8 mouse cellular contexts compared by ENCODE assay signal in genomic region chrX:70364202-70364601, GRCm38 (mm10). TPM values are rescaled to one million over a fixed set of nuclear protein-coding genes. Genes with fewer than 3 reads are reported as not detected.
DNase-seq lines count a peak whose midpoint lies in the region; ATAC-seq and TF ChIP-seq lines count a peak whose summit lies in the region.

No protein-coding gene starts in this region.

- H3K4me3 ChIP-seq in kidney, embryonic 16.5 days (ENCODE audit: low read length): peak overlapping the region; percentile 55
- peak overlapping the region; percentile 47 for H3K4me3 ChIP-seq in embryonic facial prominence, embryonic 11.5 days (ENCODE audit: low read depth, low read length)
- H3K4me3 ChIP-seq in intestine, embryonic 14.5 days (ENCODE audit: low read depth, low read length): peak overlapping the region; percentile 42
- H3K4me3 ChIP-seq in midbrain, postnatal 0 days (ENCODE audit: low read depth, low read length): peak overlapping the region; percentile 50

- H3K27me3 ChIP-seq in kidney, embryonic 16.5 days (ENCODE audit: insufficient read depth, low read length): no peaks in the 10 kb centered on the region
- H3K27me3 ChIP-seq in embryonic facial prominence, embryonic 11.5 days (ENCODE audit: control insufficient read depth, insufficient read depth, low read length): no peaks in the 10 kb centered on the region
- no peaks in the 10 kb centered on the region for H3K27me3 ChIP-seq in intestine, embryonic 14.5 days (replicated peaks; ENCODE audit: control insufficient read depth, insufficient read depth, low read length)
- no peaks in the 10 kb centered on the region for H3K27me3 ChIP-seq in midbrain, postnatal 0 days (ENCODE audit: insufficient read depth, low read length)

- no peaks in the 10 kb centered on the region for H3K36me3 ChIP-seq in kidney, embryonic 16.5 days (ENCODE audit: insufficient read depth, low read length)
- no peaks in the 10 kb centered on the region for H3K36me3 ChIP-seq in embryonic facial prominence, embryonic 11.5 days (replicated peaks; ENCODE audit: control insufficient read depth, insufficient read depth, low read depth, low read length)
- no peaks in the 10 kb centered on the region for H3K36me3 ChIP-seq in intestine, embryonic 14.5 days (ENCODE audit: control insufficient read depth, insufficient read depth, low read length)
- H3K36me3 ChIP-seq in midbrain, postnatal 0 days (ENCODE audit: insufficient read depth, low read length): no peaks in the 10 kb centered on the region; the same call in 1 of the 2 replicates

- TF ChIP-seq CTCF in midbrain, postnatal 0 days (IDR thresholded peaks at IDR 0.05): no peak

- no peak; the same call in 1 of the 2 replicates for ATAC-seq in kidney, embryonic 16.5 days (ENCODE audit: low FRiP score, low TSS enrichment)
- ATAC-seq in embryonic facial prominence, embryonic 11.5 days (replicated peaks; ENCODE audit: insufficient number of reproducible peaks, low FRiP score, low TSS enrichment, low read depth): no peak
- no peak for ATAC-seq in intestine, embryonic 14.5 days (replicated peaks; ENCODE audit: low FRiP score, low TSS enrichment, low read depth)
- 0 out of 2 replicates have a peak, but pooled peaks have one; percentile 9 for ATAC-seq in midbrain, postnatal 0 days (ENCODE audit: low FRiP score)

- no peak overlapping the region for H3K27ac ChIP-seq in kidney, embryonic 16.5 days (ENCODE audit: low read length)
- H3K27ac ChIP-seq in embryonic facial prominence, embryonic 11.5 days (replicated peaks; ENCODE audit: low read depth, low read length): no peak overlapping the region
- H3K27ac ChIP-seq in intestine, embryonic 14.5 days (ENCODE audit: low read depth): no peak overlapping the region
- H3K27ac ChIP-seq in midbrain, postnatal 0 days (ENCODE audit: low read depth, low read length): 0 out of 2 replicates have a peak overlapping the region, but pooled peaks have one; percentile 38

- H3K9me3 ChIP-seq in kidney, embryonic 16.5 days (ENCODE audit: low read length): no peaks in the 10 kb centered on the region
- H3K9me3 ChIP-seq in embryonic facial prominence, embryonic 11.5 days (replicated peaks; ENCODE audit: control insufficient read depth, low read length): no peaks in the 10 kb centered on the region
- no peaks in the 10 kb centered on the region for H3K9me3 ChIP-seq in intestine, embryonic 14.5 days (ENCODE audit: control insufficient read depth, low read length)
- no peaks in the 10 kb centered on the region for H3K9me3 ChIP-seq in midbrain, postnatal 0 days (ENCODE audit: low read length)

- H3K9ac ChIP-seq in kidney, embryonic 16.5 days (replicated peaks; ENCODE audit: low read length): peak overlapping the region; percentile 67
- no peak overlapping the region; the same call in 1 of the 2 replicates for H3K9ac ChIP-seq in embryonic facial prominence, embryonic 11.5 days (replicated peaks; ENCODE audit: low read length)
- peak overlapping the region; percentile 51; the same call in 1 of the 2 replicates for H3K9ac ChIP-seq in intestine, embryonic 14.5 days (ENCODE audit: low read length)
- peak overlapping the region; percentile 65 for H3K9ac ChIP-seq in midbrain, postnatal 0 days (replicated peaks; ENCODE audit: low read length, poor library complexity, severe bottlenecking)

- 56% methylated on average over 1 of the region's 1 CpGs for WGBS in kidney, embryonic 16.5 days
- 50% methylated on average over 1 of the region's 1 CpGs for WGBS in embryonic facial prominence, embryonic 11.5 days
- WGBS in intestine, embryonic 14.5 days: 84% methylated on average over 1 of the region's 1 CpGs
- 43% methylated on average over 1 of the region's 1 CpGs for WGBS in midbrain, postnatal 0 days

- DNase-seq in kidney, adult 9 months: no peak
- no peak for DNase-seq in embryonic facial prominence, embryonic 11.5 days (ENCODE audit: low spot score)
- DNase-seq in intestine, embryonic 14.5 days (ENCODE audit: low spot score): no peak
- no peak for DNase-seq in midbrain, postnatal 0 days (ENCODE audit: low spot score)
- no peak for DNase-seq in spleen, postnatal 4 days (ENCODE audit: low spot score in 2 of 2)
- no peak for DNase-seq in urinary bladder, postnatal 10 days (ENCODE audit: low spot score)
- DNase-seq in left cerebral cortex, postnatal 36 days (ENCODE audit: low spot score in 2 of 2): no peak

- intact Hi-C loops in left cerebral cortex, postnatal 36 days (cut with DNase I): loop anchor here (10.0 kb wide), 1 partner anchor 201 kb away; no protein-coding TSS in a partner anchor

- peaks cover 6% of the 10 kb centered on the region; the same call in 1 of the 2 replicates for H3K4me1 ChIP-seq in kidney, embryonic 16.5 days (ENCODE audit: insufficient read depth, low read length)
- H3K4me1 ChIP-seq in embryonic facial prominence, embryonic 11.5 days (ENCODE audit: control insufficient read depth, insufficient read depth, low read length): no peaks in the 10 kb centered on the region
- no peaks in the 10 kb centered on the region for H3K4me1 ChIP-seq in intestine, embryonic 14.5 days (replicated peaks; ENCODE audit: control insufficient read depth, insufficient read depth, low read length)
- no peaks in the 10 kb centered on the region for H3K4me1 ChIP-seq in midbrain, postnatal 0 days (ENCODE audit: insufficient read depth, low read length)

- peak overlapping the region; percentile 51 for H3K4me2 ChIP-seq in kidney, embryonic 16.5 days (replicated peaks; ENCODE audit: low read depth, low read length)
- peak overlapping the region; percentile 25 for H3K4me2 ChIP-seq in embryonic facial prominence, embryonic 11.5 days (ENCODE audit: low read depth, low read length)
- peak overlapping the region; percentile 46 for H3K4me2 ChIP-seq in intestine, embryonic 14.5 days (ENCODE audit: low read length)
- peak overlapping the region; percentile 53 for H3K4me2 ChIP-seq in midbrain, postnatal 0 days (ENCODE audit: low read depth, low read length, poor library complexity, severe bottlenecking)

RNA-seq across cellular contexts. Expression of gene Ids, which starts 0.7 kb away (rescaled TPM):
- 2.5 and 2.6 TPM in 2 replicates for polyA plus RNA-seq in kidney, embryonic 16.5 days (2015; fragmentation: Nextera tagmentation; extraction: Ambion mirVana)
- 3.0 and 3.8 TPM in 2 replicates for polyA plus RNA-seq in embryonic facial prominence, embryonic 11.5 days (2014; fragmentation: Nextera tagmentation; extraction: Ambion mirVana)
- 2.6 and 3.4 TPM in 2 replicates for polyA plus RNA-seq in intestine, embryonic 14.5 days (2014; fragmentation: Nextera tagmentation; extraction: Ambion mirVana)
- total RNA-seq in midbrain, postnatal 0 days (2014; rRNA removed): 153 and 189 TPM in 2 replicates
- 20.8 and 25.1 TPM in 2 replicates for polyA plus RNA-seq in midbrain, postnatal 0 days (2015; fragmentation: Nextera tagmentation; extraction: Ambion mirVana)
- total RNA-seq in left cerebral cortex, postnatal 36 days (2021): 100 to 1,000 TPM; 338 to 341 TPM

RNA-seq across cellular contexts. Expression of gene 1110012L19Rik, which starts 21.5 kb away (rescaled TPM):
- 36.1 and 39.1 TPM in 2 replicates for polyA plus RNA-seq in kidney, embryonic 16.5 days (2015; fragmentation: Nextera tagmentation; extraction: Ambion mirVana)
- 30.9 and 31.7 TPM in 2 replicates for polyA plus RNA-seq in embryonic facial prominence, embryonic 11.5 days (2014; fragmentation: Nextera tagmentation; extraction: Ambion mirVana)
- 31.9 and 34.4 TPM in 2 replicates for polyA plus RNA-seq in intestine, embryonic 14.5 days (2014; fragmentation: Nextera tagmentation; extraction: Ambion mirVana)
- 20.2 and 22.2 TPM in 2 replicates for total RNA-seq in midbrain, postnatal 0 days (2014; rRNA removed)
- 42.3 and 44.6 TPM in 2 replicates for polyA plus RNA-seq in midbrain, postnatal 0 days (2015; fragmentation: Nextera tagmentation; extraction: Ambion mirVana)
- total RNA-seq in left cerebral cortex, postnatal 36 days (2021): 10 to 100 TPM; 12.3 to 12.5 TPM
